Mouse (Mus musculus) heart, embryonic 14.5 days (tissue): ENCODE data around the gene Wdr19. TPM values are rescaled to one million over a fixed set of nuclear protein-coding genes. Genes with fewer than 3 reads are reported as not detected.

Experiments used
- ATAC-seq: fragments of 200-750 bp; cut with Nextera tagmentation; 2 replicates; pipeline ENCODE4 v1.8.0; 2017; ENCODE audit warnings: low read depth, moderate TSS enrichment; ENCODE audit not compliant: insufficient number of reproducible peaks, insufficient read depth, low FRiP score
- H3K27ac ChIP-seq, 2 experiments: fragments of 200-500 bp in 1 of 2; fragments of 300-500 bp in 1 of 2; sonication (generic) in 1 of 2; replicated peaks in 1 of 2; 2 replicates each; pipeline ENCODE4 v1.5.1; 2012 to 2014; ENCODE audit warnings: low read depth in 2 of 2, low read length in 2 of 2, control low read depth in 1 of 2, mild to moderate bottlenecking in 1 of 2, mixed read lengths in 1 of 2; ENCODE audit not compliant: control insufficient read depth in 1 of 2, insufficient read depth in 1 of 2
- H3K27me3 ChIP-seq: fragments of 300-500 bp; sonication (generic); 2 replicates; pipeline ENCODE4 v1.6.1; 2014; ENCODE audit warnings: mild to moderate bottlenecking, low read length, control low read depth; ENCODE audit not compliant: control insufficient read depth, insufficient read depth
- H3K36me3 ChIP-seq: fragments of 300-500 bp; sonication (generic); 2 replicates; pipeline ENCODE4 v1.6.1; 2014; ENCODE audit warnings: mild to moderate bottlenecking, control low read depth, low read length, mixed read lengths; ENCODE audit not compliant: control insufficient read depth, insufficient read depth
- H3K4me1 ChIP-seq, 2 experiments: fragments of 200-500 bp in 1 of 2; fragments of 300-500 bp in 1 of 2; sonication (generic) in 1 of 2; 2 replicates each; pipeline ENCODE4 v1.6.1; 2012 to 2014; ENCODE audit warnings: low read length in 2 of 2, control low read depth in 1 of 2, mixed read lengths in 1 of 2; ENCODE audit not compliant: control insufficient read depth in 2 of 2, insufficient read depth in 2 of 2
- H3K4me2 ChIP-seq: fragments of 300-500 bp; sonication (generic); 2 replicates; pipeline ENCODE4 v1.6.1; 2014; ENCODE audit warnings: mild to moderate bottlenecking, low read length
- H3K4me3 ChIP-seq, 2 experiments: fragments of 200-500 bp in 1 of 2; fragments of 300-500 bp in 1 of 2; sonication (generic) in 1 of 2; 2 replicates each; pipeline ENCODE4 v1.5.1; 2012 to 2014; ENCODE audit warnings: low read length in 2 of 2, mild to moderate bottlenecking in 2 of 2, control low read depth in 1 of 2, low read depth in 1 of 2, moderate library complexity in 1 of 2; ENCODE audit not compliant: control insufficient read depth in 1 of 2, insufficient read depth in 1 of 2
- H3K9ac ChIP-seq: fragments of 300-500 bp; sonication (generic); 2 replicates; pipeline ENCODE4 v1.6.1; 2014; ENCODE audit warnings: mild to moderate bottlenecking, low read length
- H3K9me3 ChIP-seq: fragments of 300-500 bp; sonication (generic); 2 replicates; pipeline ENCODE4 v1.6.1; 2016; ENCODE audit warnings: low read length, control low read depth; ENCODE audit not compliant: control insufficient read depth
- WGBS: fragments of 180-500 bp; shearing (Covaris S2); extraction: QIAGEN DNeasy Blood & Tissue Kit; methylation state at CpG from one replicate; pipeline ENCODE4 v1.1.7; 2014; 5-methylcytosine and 5-hydroxymethylcytosine counted together
- polyA plus RNA-seq: library from polyadenylated mRNA; unstranded; fragments of >200 nt; fragmentation: Nextera tagmentation; extraction: Ambion mirVana; gene quantifications from 2 replicates; pipeline ENCODE4 v1.2.1, GENCODE M21; 2014

Gene Wdr19
- polyA plus RNA-seq, 1 experiment from 2014 or later = 9.9 TPM

GRCm38 (mm10) chr5:65300121-65300520 is 100.6 kb downstream of the Wdr19 start:
- Histone ChIP-seq H3K9ac (no peak overlapping the region), H3K4me3 (no peak overlapping the region), H3K4me1 (no peaks in the 10 kb centered on the region), H3K27me3 (no peaks in the 10 kb centered on the region), H3K4me2 (no peak overlapping the region), H3K36me3 (peaks cover 71% of the 10 kb centered on the region), H3K27ac (no peak overlapping the region), H3K9me3 (no peaks in the 10 kb centered on the region)
- WGBS = 94% methylated on average over 9 of the region's 9 CpGs
- ATAC-seq = no peak

DNA sequence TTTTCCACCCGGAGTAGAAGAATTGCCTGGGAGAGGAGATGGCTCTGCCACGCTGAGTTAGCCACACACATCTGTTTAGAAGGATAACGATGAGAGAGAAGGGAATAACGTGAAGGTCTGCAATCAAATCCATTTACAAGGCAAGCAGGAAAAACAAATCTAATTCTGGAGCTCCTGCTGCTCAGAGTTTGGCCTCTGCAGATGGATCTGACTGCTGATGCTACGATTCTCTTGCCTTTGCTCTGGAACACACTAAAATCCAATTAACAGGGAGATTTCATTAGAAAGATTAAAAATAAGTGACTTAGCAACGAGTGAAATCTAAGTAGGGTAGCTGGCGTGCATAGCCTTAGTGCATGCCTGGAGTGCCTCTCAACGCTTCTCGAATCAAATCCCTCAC is 106.0 kb downstream of the Wdr19 start:
- no peak for ATAC-seq
- H3K27ac ChIP-seq = no peak overlapping the region
- no peaks in the 10 kb centered on the region for H3K9me3 ChIP-seq
- H3K4me1 ChIP-seq = no peaks in the 10 kb centered on the region
- peaks cover 66% of the 10 kb centered on the region for H3K36me3 ChIP-seq
- no peaks in the 10 kb centered on the region for H3K27me3 ChIP-seq
- 73% methylated on average over 9 of the region's 9 CpGs for WGBS
- no peak overlapping the region for H3K4me2 ChIP-seq
- no peak overlapping the region for H3K9ac ChIP-seq
- no peak overlapping the region for H3K4me3 ChIP-seq

- no peak for ATAC-seq
- Histone ChIP-seq H3K9me3 (no peaks in the 10 kb centered on the region), H3K4me3 (no peak overlapping the region), H3K27me3 (no peaks in the 10 kb centered on the region), H3K4me2 (no peak overlapping the region), H3K36me3 (peaks cover 70% of the 10 kb centered on the region), H3K9ac (no peak overlapping the region), H3K4me1 (no peaks in the 10 kb centered on the region), H3K27ac (no peak overlapping the region)
- 97% methylated on average over 7 of the region's 7 CpGs for WGBS
Observed at GRCm38 (mm10) chr5:65308208-65308607, 108.7 kb downstream of the Wdr19 start.

DNA sequence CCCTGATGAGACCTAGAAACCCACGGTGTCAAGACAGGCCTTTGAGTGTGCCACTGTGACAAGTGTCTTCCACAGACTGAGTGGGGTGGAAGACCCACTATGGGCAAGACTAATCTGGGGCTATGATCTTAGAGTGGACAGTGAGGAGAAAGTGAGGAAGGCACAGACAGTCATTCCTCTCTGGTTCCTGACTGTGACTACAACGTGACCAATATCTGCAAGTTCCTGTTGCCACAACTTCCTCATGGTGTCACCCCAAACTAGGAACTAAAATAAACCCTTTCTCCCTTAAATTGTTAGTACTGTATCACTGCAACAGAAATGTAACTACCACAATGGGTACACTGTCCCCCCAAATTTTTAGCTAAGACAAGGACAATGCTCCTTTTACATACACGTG is 109.4 kb downstream of the Wdr19 start:
- no peak overlapping the region for H3K27ac ChIP-seq

More for the DNA sequence above, 109.4 kb downstream of the Wdr19 start:
- H3K27me3 ChIP-seq = no peaks in the 10 kb centered on the region
- WGBS = 93% methylated on average over 3 of the region's 3 CpGs
- H3K4me3 ChIP-seq = no peak overlapping the region
- no peak overlapping the region for H3K4me2 ChIP-seq
- H3K4me1 ChIP-seq = no peaks in the 10 kb centered on the region
- H3K36me3 ChIP-seq = peaks cover 72% of the 10 kb centered on the region
- ATAC-seq = no peak
- no peak overlapping the region for H3K9ac ChIP-seq
- no peaks in the 10 kb centered on the region for H3K9me3 ChIP-seq

Other genes starting within 250 kb of the Wdr19 start
- 0.74 and 1.0 TPM in 2 replicates for gene Tlr6, start 239.6 kb upstream of the Wdr19 start, polyA plus RNA-seq
- gene Fam114a1, start 229.6 kb upstream of the Wdr19 start, polyA plus RNA-seq = 36.5 and 38.4 TPM in 2 replicates
- gene Tmem156, start 107.6 kb upstream of the Wdr19 start, polyA plus RNA-seq = 0.23 TPM in 1 of 2 replicates, not detected in the other
- 17.8 and 20.0 TPM in 2 replicates for gene Klhl5, start 92.2 kb upstream of the Wdr19 start, polyA plus RNA-seq
- 53.1 and 59.6 TPM in 2 replicates for gene Rfc1, start 136.0 kb downstream of the Wdr19 start, polyA plus RNA-seq
- gene Klb, start 148.6 kb downstream of the Wdr19 start, polyA plus RNA-seq = 0.05 TPM in 1 of 2 replicates, not detected in the other
- gene Rpl9, start 191.7 kb downstream of the Wdr19 start, polyA plus RNA-seq = 681 and 773 TPM in 2 replicates
- 58.5 and 60.3 TPM in 2 replicates for gene Lias, start 191.8 kb downstream of the Wdr19 start, polyA plus RNA-seq
- 48.7 and 59.8 TPM in 2 replicates for gene Ugdh, start 236.3 kb downstream of the Wdr19 start, polyA plus RNA-seq